Mouse (Mus musculus): ENCODE results near the gene Ptges.

Gene Ptges

DNA sequence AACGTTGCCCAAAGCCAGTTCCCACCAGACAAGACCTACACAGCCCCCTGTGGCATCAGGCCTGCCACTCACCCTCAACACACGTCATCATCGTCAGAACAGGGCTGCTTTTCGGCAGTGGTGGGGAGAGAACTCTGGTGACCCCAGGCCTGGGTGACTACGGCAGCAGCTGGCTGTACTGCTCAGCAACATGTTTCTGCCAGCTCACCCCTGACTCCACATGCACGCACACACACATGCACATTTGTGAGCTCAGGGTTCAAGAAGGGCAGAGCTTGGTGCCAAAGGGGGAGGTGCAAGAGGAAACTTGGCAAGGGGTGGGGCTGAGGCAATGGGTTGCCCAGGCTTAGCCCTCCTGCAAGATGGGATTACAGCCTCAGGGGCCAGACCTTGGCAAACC is 32.4 kb downstream of the Ptges start:
- peak in 1 of 2 experiments; percentile 67 for DNase-seq

DNA sequence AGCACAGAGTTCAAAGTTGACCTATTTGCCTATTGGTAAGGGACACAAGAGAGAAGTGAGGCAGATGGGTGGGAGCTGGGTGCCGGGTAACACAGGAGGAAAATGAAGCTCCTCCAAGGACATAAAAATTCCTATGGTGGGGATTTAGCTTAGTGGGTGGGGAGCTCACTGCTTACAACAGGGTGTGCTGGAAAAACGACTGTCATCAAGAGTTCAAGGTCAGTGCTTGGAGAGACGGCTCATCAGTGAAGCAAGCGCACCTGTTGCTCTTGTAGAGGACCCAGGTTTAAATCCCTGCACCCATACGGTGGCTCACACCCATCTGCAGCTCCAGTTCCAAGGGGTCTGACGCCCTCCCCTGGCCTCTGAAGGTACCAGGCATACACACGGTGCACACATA is 35.7 kb downstream of the Ptges start:
- no peak for DNase-seq

DNA sequence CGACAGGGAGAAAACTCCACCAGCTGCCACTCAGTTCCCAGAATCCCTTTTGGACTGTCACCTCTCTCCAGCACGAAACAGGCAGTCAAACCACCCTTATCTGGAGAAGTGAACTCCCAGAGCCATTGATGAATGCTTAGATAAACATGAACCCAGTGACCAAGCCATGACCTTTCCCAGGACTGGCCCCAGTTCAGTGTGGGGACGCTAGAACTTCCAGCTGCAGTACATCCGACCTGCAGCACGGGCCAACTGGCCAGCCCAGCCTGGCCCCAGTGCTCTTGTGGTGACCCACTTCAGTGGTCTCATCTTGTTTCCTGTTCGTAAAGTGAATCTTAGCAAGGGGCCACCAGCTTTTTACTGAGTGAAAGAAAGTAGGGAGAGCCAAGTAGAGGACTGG is 36.3 kb downstream of the Ptges start:
- DNase-seq, result peak in 1 of 2 experiments; percentile 56

DNA sequence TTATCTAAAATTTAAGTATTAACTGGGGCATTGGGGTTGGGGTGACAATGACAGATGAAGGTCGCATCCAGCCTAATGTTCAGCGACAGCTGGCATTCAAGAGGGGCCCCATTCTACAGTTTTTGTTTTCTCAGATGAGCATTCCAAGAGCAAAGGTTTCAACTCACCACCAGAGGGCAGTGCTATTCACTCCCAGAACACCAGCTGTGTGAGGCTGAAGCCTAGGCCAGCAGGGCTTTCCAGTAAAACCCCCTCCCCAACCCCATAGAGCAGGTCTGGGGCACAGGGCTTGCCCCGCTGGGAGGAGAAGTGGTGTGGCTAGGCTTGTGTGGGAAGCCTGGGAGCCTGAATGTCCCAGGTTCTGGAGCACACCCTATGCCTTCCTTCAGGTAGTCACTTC is 38.7 kb downstream of the Ptges start:
- DNase-seq, result peak in 1 of 2 experiments; percentile 65

DNA sequence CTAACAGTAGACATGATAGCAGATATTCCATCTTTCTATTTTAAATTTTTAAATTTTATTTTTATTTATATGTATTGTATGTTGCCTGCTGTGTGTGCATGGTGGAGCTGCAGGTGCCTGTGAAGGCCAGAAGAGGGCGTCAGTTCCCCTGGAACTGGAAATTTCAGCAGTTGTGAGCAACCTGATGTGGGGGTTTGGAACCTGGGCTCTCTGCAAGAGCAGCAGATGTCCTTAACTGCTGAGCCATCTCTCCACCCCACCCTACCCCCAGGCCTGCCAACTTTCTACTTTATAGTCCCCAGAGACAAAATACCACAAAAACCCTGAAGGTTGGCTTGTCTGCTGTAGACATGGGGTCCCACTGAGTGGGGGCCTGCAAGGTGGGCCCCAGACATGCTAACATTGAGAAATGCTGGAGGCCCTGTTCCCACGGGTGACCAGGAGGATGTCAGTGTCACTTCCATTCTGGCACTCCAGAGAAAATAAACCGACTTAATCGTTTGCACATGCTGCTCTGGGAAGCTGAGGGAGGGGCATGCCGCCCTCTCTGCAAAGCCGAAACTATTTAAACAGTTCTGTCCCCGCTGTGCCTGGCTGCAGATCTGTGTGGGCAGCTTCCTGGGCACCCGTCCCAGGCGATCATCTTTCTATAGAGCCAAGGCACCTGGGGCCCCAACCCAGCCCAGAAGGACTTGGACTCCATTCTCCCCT is 44.1 kb downstream of the Ptges start:
- peak; percentile 14 to 61 for DNase-seq

DNA sequence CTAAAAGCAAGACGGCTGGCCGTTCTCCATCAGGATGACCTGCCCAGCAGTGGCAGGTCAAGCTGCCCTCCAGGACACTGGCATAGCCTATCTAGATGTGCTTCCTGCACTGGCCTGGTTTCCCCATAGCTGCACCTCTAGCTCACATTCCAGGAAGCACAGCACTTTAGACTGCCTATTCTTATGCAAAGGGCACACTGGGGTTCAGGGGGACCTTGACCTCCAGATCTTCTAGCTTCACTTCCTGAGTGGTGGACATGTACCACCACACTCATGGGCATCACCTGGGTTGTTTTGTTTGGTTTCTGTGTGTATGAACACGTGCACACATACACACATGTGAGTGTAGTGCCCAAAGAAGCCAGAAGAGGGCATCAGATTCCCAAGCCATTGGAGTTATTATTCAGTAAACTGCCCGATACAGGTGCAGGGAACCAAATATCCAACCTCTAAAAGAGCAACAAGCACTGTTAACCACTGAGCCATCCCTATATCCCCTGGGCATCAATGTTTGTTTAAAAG is 44.8 kb downstream of the Ptges start:
- no peak for DNase-seq

DNA sequence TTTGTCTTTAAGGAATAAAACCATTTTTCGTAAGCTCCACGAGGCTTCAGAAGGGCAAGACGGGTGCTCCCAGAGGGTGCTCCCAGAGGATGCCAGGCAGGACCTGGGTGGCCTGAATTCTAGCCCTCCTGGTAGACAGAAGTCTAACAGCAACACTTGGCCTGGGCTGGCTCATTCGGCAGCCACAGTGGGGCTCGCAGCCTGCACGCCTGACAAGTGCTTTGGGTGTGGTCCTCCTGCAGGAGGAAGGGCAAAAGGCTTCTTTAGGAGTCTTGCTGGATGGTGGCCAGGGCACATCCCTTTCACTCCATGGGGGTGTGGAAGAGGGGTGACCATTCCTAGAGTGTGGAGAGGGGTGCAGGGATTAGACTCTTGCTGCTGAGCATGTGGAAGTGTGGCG is 48.4 kb downstream of the Ptges start:
- no peak for DNase-seq

DNA sequence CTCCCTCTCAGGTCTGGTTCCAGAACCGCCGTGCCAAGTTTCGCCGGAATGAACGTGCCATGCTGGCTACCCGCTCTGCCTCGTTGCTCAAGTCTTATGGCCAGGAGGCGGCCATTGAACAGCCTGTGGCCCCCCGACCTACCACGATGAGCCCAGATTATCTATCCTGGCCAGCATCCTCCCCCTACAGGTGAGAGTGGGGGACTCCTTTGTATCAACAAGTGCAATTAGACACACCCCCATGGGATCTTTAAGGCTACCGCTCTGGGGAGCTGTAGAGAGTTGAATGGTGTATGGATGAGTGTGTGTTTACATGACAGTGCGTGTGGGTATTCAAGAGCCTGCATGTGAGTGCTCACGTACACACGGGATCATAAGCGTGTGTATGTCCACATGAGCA is 50.2 kb downstream of the Ptges start:
- DNase-seq, result no peak

DNA sequence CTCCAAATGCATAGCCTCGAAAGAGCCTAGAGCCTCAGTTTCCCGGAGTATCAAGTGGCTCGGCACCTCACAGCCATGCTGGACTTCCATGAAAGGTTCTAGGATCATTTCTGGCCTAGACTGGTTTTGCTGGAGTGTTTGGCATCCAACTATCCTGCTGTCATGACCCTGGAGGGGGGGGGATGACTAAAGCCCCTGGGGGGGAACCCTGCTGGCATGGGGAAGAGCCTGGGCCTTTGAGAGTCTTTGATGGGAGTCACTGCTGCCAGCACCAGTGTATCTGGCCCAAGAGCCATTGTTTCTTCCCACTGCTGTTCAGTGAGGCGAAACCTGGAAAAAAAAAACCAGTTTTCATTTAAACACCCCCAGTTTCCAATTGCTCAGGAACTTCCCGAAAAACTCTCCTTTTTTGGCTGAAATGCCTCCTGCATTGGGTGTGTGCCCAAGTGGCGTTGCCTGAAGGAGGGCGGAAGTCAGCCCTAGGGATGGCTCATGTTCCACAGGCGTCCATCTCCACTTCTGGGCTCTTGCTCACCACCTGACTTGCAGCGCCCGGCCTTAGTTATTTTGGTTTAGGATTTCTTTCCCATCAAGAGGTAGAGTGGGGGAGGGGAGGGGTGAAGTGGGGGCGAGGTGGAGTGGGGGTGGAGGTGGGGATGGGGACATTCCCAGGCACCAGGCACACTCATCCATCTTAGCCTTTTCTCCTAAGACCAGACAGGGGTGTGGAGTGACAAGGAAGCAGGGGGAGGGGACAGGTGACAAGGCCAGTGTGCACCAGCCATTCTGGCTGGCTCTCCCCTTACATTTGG is 53.8 kb downstream of the Ptges start:
- no peak for DNase-seq

DNA sequence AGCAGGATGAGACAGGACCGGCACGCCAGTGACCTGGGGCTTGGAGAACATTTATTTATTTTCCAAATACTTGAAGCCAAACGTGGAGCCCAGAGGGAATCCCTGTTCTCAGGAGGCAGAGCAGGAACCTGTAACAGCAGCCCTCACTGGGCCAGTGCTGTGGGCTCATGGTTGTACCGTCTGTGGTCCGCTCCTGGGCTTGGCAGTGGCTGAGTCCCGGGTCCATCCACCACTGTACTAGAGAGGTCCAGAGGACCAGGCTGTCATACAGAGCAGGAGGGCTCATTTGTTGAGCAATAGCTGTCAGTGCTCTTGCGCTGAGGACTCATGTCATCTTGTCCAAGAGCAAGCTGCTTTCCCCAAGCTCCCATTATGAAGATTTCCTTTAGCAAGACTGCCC is 54.6 kb downstream of the Ptges start:
- DNase-seq, result no peak

DNA sequence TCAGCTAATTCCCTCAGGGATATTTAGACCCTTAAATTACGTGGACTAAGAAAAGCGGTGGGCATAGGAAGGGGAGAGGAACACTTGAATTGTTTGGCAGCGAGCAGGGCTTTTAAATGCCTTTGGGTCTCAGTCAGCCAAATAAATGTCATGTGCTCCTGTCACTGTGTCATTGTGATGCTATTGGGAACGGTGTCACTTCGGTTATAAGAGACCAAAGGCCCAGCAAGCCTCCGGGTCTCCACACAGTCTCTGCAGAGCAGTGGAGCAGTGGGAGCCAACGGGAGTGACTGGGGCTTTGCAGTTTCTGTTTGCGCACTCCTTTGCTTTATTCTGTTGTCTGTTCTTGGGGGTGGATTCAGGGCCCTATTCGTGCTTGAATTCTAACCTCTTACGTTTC is 55.2 kb downstream of the Ptges start:
- DNase-seq, result no peak

DNA sequence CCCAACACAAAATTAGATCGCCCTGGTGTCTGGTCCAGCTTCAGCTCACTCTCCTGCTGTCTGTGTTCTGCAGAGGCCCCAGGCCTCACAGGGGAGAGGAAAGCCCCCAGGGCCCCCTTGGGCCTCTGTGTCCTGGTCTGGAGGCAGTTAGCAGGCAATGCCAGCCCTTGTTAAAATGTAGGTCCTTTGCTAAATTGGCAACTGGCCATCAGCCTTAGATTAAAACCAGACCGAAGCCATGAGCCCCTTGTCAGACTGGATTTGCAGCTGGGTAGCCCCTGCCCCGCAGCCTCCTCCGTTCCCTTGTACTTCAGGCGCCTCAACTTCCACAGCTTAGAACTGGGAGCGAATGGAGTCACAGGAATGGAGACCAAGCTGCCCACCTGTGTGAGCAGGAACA is 57.0 kb downstream of the Ptges start:
- DNase-seq, result no peak

DNA sequence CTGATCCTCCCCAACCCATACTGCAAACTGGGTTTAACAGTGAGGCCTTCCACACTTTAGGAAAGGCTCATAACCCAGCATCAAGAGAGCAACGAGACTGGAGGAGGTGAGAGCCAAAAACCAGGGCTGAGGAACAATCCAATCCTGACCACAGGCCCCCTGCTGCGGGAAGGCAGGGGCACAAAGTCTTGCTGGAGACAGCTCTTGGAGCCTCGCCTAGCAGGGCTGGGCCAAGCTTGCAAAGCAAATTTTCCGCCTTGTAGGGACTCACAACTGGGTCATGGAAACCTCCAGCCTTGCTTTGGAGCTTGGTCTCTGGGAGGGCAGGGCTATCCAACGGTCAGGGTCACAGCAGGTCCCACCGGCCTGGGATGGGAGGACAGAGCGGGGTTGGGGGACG is 58.8 kb downstream of the Ptges start:
- DNase-seq, result peak; percentile 24 to 68

DNA sequence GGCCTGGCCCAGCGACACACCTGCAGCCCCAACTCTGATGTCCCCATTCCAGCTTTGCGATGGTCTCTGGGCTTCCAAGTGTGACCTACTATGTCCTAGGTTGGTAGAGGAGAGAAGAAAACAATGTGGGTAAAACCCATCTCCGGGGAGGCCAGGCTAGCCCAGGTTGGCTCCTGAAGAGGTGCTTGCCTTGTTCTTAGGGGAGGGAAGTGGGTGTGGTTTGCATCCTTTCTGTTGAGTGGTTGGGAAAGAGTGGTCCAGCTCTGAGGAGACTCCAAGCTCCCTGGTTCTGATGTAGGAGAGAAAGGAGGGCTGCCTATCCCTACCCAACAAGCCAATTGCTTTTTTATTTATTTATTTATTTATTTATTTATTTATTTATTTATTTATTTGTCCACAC is 64.2 kb downstream of the Ptges start:
- DNase-seq, result no peak

DNA sequence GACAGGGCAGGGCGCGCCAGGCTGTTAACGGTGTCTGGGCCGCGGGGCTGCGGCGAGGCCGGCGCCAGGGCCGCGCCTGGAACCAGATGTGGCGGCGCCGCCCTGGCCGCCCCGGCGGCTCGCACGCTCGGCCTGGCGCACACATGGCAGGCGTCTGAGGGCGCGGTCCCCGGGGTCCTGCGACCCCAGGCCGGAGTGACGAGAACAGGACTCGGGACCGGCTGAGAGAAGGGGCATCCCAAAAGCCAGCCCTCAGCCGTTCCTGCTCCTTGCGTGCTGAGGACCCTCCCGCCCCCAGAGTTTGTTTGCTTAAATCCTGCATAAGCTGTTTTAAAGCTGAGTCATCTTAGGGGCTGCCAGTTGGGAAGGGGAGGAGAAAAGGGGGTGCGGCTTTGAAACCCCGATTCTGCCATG is 64.7 kb downstream of the Ptges start:
- peak; percentile 18 to 38 for DNase-seq

DNA sequence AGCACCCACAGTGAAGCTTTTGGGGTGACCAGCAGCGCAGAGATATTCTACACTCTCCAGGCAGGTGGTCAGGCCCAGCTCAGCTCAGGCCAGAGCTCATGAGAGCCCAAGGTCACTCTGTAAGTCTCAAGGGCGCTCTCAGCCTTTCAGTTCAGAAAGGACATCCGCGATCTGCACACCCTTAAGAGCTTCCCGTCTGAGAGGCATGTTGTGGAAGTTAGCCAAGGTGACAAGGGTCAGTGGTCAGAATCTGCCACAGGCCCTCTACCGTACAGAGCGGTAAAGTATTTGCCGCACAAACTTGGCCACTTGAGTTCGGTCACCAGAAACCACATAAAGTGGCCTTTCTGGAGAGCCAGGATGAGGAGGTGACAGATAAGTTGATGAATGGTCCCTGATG is 66.1 kb downstream of the Ptges start:
- no peak for DNase-seq

DNA sequence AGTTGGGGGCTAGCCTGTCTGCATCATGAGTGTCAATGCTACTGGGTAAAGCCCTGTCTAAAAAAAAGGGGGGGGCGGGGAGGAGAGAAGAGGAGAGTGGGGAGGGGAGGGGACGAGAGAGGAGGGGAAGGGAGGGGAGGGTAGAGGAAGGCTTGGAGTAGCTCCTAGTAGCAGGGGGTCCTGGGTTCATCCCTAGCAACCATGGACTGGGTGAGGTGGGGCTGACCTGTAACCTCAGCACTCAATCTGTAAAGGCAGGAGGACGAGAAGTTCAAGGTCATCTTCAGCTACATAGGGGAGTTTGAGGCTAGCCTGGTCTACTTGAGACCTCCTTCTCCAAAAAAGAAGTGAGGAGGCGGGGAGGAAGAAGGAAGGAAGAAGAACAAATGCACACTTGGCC is 67.6 kb downstream of the Ptges start:
- no peak for DNase-seq

DNA sequence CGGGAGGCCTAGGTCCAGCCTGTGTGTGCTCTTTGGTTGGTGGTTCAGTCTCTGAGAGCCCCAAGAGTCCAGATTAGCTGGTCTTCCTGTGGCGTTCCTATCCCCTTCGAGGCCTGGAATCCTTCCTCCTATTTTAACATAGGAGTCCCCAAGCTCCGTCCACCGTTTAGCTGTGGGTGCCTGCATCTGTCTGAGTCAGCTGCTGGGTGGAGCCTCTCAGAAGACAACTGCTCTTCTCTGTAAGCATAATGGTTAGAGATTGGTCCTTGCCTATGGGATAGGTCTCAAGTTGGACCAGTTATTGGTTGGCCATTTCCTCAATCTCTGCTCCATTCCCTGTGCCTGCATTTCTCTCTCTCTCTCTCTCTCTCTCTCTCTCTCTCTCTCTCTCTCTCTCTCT is 69.9 kb downstream of the Ptges start:
- DNase-seq, result no peak

DNA sequence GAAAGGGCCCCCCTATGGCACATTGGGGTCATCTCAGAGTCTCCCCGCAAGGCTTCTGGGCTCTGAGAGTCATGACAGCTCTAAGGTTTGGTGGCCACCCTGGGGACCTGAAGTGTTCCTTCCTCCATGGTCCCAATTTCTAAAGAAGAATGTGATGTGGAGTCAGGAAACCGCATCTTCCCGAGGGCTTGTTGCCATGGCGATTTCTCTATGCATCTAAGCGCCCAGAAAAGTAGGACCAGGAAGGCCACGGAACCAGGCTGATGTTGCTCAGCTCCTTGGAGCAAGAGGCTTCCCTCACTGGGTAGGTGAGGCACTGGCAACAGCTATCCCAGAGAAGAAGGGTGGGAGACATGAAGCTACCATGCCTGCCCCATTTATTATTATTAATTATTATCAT is 72.6 kb downstream of the Ptges start:
- no peak for DNase-seq

DNA sequence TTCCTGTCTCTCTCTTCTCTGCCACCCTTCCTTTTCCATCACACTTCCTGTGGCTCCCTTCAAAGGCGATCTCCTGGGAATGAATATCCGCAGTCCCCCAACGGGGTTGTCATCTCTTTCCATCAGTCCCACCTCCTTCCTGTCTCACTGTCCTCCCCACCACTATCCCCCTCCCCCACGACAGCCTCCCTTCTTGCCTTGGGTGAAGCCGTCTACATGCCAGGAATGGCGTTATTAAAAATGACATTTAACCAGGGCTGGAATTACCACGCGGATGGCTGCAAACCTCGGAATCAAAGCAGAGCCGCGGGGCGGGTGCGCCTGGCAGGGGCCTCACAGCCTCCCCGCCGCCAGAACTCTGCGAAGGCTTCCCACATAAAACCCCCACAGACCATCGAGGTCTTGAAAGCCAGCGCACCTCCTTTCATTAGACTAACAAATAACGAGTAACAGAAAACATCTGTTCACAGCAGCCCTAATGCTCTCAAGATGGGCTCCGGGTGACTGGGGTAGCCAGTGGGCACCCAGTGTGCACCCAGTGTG is 76.8 kb downstream of the Ptges start:
- peak; percentile 25 to 38 for DNase-seq

DNA sequence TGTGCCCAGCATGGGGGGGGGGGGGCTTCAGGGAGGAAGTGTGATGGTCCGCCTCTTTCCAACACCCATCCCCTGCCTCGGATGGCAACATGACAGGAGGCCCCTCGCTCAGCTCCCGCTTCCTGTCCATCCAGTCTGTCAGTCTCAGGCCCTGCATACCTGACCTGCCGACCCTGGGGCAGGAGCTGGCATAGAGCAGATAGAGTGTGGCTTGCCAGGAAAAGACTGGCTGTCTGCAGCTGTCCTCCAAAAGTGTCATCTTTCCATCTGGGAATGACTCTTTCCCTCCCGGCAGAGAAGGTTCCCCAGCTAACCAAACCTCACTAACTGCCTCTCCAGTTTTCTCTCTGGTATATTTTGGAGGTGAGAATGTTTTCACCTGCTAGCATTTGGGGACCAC is 79.1 kb downstream of the Ptges start:
- peak in 1 of 2 experiments; percentile 69 for DNase-seq

DNA sequence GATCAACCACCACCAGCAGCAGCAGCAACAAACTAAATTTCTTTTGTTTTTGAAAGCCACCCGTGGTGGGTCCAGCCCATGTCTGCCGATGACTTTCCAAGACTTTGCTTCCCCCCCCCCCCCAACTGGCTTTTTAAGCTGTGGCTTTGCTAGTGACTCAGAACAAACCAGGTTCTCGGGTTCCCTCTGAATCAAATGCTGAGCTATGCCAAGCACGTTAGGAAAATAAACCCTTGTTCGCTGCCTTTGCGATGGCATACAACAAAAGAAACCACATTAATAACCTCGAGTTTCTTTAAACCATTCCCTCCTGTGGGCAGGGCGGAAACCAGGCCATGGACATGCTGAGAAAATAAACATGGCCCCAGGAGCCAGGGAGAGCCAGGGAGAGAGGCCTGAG is 81.5 kb downstream of the Ptges start:
- DNase-seq, result no peak

DNA sequence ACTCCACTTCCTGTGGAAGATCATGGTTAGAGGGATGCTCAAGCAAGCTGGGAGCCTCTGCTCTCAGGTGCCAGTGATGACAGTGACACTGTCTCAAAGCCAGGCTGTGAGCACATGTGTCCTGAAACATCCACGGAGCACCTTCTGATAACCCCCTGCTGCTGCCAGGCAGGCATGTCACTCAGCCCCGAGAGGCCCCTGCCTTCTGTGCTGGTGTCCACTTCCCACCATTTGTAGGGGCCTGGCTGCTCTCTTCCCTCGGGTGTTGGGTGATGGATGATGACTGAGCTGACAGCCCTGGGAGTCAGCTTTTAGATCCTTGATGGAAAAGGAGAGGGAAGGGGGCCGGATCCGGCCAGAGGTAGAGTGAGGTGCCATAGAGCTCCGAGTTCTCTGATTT is 82.9 kb downstream of the Ptges start:
- DNase-seq, result no peak

DNA sequence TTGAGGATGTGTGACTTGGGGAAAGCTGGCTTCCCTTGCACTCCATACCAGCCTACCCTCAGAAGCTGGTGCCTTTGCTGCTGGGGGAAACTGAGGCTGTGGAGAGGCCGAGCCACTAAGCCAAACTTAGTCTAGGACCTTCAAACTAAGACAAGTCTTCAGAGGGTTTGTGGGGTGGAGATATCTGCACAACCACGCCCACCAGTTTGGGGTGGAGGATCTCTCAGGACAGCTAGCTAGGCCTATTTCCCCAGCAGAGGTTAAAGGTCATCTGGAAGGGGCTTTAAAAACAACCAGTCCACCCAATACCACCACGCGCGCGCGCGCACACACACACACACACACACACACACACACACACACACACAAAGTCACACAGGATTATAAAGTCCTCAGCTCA is 83.4 kb downstream of the Ptges start:
- DNase-seq, result no peak

All from lung, postnatal 4 days (tissue).